Mouse (Mus musculus) heart, embryonic 15.5 days (tissue): ENCODE measurements around the gene Stk19. TPM values are rescaled to one million over a fixed set of nuclear protein-coding genes. Genes with fewer than 3 reads are reported as not detected.

Experiments used
- ATAC-seq: fragments of 200-750 bp; cut with Nextera tagmentation; replicated peaks from 2 replicates; pipeline ENCODE4 v1.8.0; 2017; ENCODE audit warnings: low read depth, moderate TSS enrichment; ENCODE audit not compliant: insufficient number of reproducible peaks, insufficient read depth, low FRiP score
- H3K27ac ChIP-seq: fragments of 300-500 bp; sonication (generic); 2 replicates; pipeline ENCODE4 v1.5.1; 2015; ENCODE audit warnings: mild to moderate bottlenecking, inconsistent platforms
- H3K27me3 ChIP-seq: fragments of 300-500 bp; sonication (generic); 2 replicates; pipeline ENCODE4 v1.6.1; 2015; ENCODE audit warnings: inconsistent platforms
- H3K36me3 ChIP-seq: fragments of 300-500 bp; sonication (generic); 2 replicates; pipeline ENCODE4 v1.6.1; 2015; ENCODE audit warnings: mild to moderate bottlenecking, inconsistent platforms
- H3K4me1 ChIP-seq: fragments of 300-500 bp; sonication (generic); replicated peaks from 2 replicates; pipeline ENCODE4 v1.6.1; 2015; ENCODE audit warnings: inconsistent platforms
- H3K4me2 ChIP-seq: fragments of 300-500 bp; sonication (generic); 2 replicates; pipeline ENCODE4 v1.6.1; 2015; ENCODE audit warnings: inconsistent platforms, mild to moderate bottlenecking, moderate library complexity
- H3K4me3 ChIP-seq: fragments of 300-500 bp; sonication (generic); 2 replicates; pipeline ENCODE4 v1.5.1; 2015; ENCODE audit warnings: mild to moderate bottlenecking, inconsistent platforms
- H3K9ac ChIP-seq: fragments of 300-500 bp; sonication (generic); 2 replicates; pipeline ENCODE4 v1.6.1; 2015; ENCODE audit warnings: mild to moderate bottlenecking, inconsistent platforms
- H3K9me3 ChIP-seq: fragments of 300-500 bp; sonication (generic); replicated peaks from 2 replicates; pipeline ENCODE4 v1.6.1; 2016; ENCODE audit warnings: inconsistent platforms
- WGBS: fragments of 180-500 bp; shearing (Covaris S2); methylation state at CpG from one replicate; pipeline ENCODE4 v1.1.7; 2015; ENCODE audit warnings: mixed read lengths; 5-methylcytosine and 5-hydroxymethylcytosine counted together
- polyA plus RNA-seq: library from polyadenylated mRNA; unstranded; fragments of >200 nt; fragmentation: Nextera tagmentation; extraction: Ambion mirVana; gene quantifications from 2 replicates; pipeline ENCODE4 v1.2.1, GENCODE M21; 2015

Stk19 gene
- polyA plus RNA-seq, 1 experiment from 2014 or later = 19.4 TPM

DNA sequence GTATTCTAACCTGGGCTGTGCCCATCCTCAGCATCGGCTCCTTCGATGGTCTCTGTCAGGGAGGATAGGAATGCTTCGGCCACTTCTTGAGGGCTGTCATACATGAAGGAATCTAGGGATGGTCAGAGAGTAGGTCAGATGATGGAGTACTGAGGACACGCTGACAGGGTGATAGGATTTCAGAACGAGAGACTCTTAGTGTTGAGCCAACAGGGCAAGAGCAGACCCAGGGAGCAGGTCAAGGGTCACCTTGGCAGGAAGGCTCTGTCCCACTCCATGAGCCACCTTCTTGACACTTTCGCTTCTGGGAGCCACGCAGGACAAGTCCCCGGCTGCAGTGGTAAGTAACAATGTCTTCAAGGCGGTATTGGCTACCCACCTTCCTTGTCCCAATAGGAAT is 23.8 kb upstream of the Stk19 start:
- H3K27me3 ChIP-seq = 0 out of 2 replicates have a peak, but pooled peaks cover 18% of the 10 kb centered on the region
- ATAC-seq = no peak
- no peaks in the 10 kb centered on the region; the same call in 1 of the 2 replicates for H3K36me3 ChIP-seq
- no peak overlapping the region for H3K4me2 ChIP-seq
- no peak overlapping the region for H3K27ac ChIP-seq
- no peaks in the 10 kb centered on the region for H3K4me1 ChIP-seq
- H3K9me3 ChIP-seq = no peaks in the 10 kb centered on the region
- 78% methylated on average over 9 of the region's 9 CpGs for WGBS
- H3K4me3 ChIP-seq = no peak overlapping the region
- no peak overlapping the region for H3K9ac ChIP-seq

DNA sequence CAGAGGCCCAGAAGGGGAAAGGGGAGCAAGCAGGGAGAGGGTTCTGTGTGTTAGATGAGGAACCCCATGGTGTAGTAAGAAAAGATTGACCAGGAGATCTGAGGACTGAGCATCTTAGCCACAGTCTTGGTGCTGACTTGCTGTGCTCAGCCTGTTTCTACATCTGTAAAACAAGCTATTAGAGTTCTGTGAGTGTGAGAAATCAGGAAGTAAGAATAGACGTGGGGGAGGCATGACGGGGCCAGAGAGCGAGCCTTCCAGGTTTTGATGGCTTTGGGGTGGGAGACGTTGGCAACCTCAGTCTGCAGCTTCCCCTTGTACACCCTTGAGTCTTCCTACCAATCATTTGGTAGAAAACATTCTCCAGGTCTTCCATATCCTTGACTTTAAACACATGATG is 21.9 kb upstream of the Stk19 start:
- Histone ChIP-seq H3K4me3 (no peak overlapping the region), H3K27me3 (0 out of 2 replicates have a peak, but pooled peaks cover 12% of the 10 kb centered on the region), H3K9me3 (no peaks in the 10 kb centered on the region), H3K4me2 (no peak overlapping the region), H3K4me1 (no peaks in the 10 kb centered on the region), H3K36me3 (peaks cover 16% of the 10 kb centered on the region), H3K27ac (no peak overlapping the region), H3K9ac (no peak overlapping the region)
- no peak for ATAC-seq
- WGBS = 70% methylated on average over 4 of the region's 4 CpGs

DNA sequence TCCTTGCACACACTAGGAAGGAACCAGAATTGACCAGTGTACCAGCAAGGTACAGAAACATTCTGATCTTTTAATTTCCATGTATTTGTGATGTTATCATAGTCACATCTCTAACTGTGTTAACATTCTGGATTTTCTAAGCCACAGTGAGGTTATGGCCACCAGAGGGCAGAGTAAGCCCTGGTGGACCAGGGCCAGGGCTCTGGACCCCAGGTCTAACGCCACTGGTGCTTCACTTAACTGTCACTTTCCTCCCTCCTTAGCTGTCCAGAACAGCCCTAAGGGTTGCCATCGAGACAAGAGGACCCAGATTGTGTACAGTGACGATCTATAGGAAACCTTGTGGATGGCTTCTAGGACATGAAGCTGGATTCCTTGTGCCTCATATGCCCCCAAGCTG is 19.1 kb upstream of the Stk19 start:
- H3K9ac ChIP-seq = no peak overlapping the region
- ATAC-seq = no peak
- no peak overlapping the region for H3K4me2 ChIP-seq
- no peaks in the 10 kb centered on the region for H3K9me3 ChIP-seq
- no peaks in the 10 kb centered on the region for H3K27me3 ChIP-seq
- no peak overlapping the region for H3K27ac ChIP-seq
- H3K4me1 ChIP-seq = peaks cover 10% of the 10 kb centered on the region
- H3K4me3 ChIP-seq = no peak overlapping the region
- 28% methylated on average over 3 of the region's 3 CpGs for WGBS
- peaks cover 24% of the 10 kb centered on the region for H3K36me3 ChIP-seq

DNA sequence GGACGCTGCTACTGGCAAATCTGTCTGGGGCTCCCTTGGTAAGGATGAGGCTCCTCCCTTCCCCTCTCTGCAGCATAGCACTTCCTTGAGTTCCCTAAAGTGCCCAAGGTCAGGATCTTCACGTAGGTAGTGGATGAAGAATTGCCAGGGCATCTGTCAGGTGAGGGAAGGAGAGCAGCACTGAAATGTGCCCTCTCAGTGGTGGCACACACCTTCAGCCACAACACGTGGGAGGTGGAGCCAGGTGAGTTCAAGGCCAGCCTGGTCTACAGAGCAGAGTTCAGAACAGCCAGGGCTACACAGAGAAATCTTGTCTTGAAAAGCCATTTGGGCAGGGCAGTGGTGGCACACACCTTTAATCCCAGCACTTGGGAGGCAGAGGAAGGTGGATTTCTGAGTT is 18.0 kb upstream of the Stk19 start:
- H3K36me3 ChIP-seq = peaks cover 24% of the 10 kb centered on the region
- no peak overlapping the region for H3K27ac ChIP-seq
- WGBS = 70% methylated on average over 3 of the region's 3 CpGs
- H3K4me2 ChIP-seq = no peak overlapping the region
- H3K4me3 ChIP-seq = no peak overlapping the region
- no peak for ATAC-seq
- H3K4me1 ChIP-seq = peaks cover 14% of the 10 kb centered on the region
- no peaks in the 10 kb centered on the region for H3K27me3 ChIP-seq
- H3K9ac ChIP-seq = no peak overlapping the region
- no peaks in the 10 kb centered on the region for H3K9me3 ChIP-seq

DNA sequence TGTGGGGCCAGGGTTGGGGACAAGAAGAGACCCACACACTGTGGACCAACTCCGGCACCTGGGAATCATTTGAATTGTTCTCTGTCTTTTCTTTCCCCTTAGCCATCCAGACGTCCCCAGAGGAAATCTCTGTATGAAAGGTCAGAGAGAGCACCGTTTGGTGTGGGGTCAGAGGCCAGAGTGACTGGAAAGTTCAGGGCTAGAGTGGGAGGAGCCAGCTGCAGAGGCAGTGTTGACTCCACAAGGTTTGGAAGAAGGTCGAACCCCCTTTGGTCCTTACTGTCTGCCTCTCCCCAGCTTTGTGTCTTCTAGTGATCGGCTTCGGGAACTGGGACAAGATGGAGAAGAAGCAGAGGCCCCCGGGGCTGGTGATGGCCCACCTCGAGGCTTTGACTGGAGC is 16.8 kb upstream of the Stk19 start:
- Histone ChIP-seq H3K27me3 (no peaks in the 10 kb centered on the region), H3K36me3 (peaks cover 24% of the 10 kb centered on the region), H3K9me3 (no peaks in the 10 kb centered on the region), H3K4me3 (no peak overlapping the region), H3K27ac (no peak overlapping the region), H3K4me1 (peaks cover 19% of the 10 kb centered on the region), H3K9ac (no peak overlapping the region), H3K4me2 (no peak overlapping the region)
- WGBS = 79% methylated on average over 8 of the region's 8 CpGs
- ATAC-seq = no peak

DNA sequence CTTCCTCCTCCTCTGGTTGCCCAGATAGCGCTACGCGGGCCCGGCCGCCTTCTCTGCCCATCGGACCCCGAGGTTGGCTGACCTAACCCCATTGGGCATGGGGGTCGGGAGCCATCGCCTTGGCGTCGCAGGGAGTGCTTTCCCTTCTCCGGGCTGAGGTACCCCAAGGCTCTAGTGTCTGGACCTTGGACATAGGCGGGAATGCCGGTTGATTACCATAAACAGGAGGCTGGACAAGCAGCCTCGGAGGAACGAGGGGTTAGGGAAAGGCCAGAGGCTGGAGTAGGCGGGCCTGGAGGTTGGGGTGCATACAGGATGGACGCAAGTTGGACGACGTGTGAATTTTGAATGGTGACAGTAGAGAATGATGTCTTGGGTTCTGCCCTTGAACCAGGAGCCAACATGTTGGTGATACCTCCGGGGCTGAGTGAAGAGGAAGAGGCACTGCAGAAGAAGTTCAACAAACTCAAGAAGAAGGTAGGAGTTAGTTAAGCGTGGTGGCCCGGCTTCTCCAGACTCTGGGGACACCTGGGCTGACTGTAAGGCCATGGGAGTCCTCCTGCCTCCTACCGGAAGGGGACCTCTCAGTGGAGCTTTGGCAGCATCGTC is 13.9 kb upstream of the Stk19 start:
- no peak for ATAC-seq
- Histone ChIP-seq H3K9ac (peak overlapping the region; percentile 94), H3K27me3 (no peaks in the 10 kb centered on the region), H3K36me3 (peaks cover 45% of the 10 kb centered on the region), H3K27ac (peak overlapping the region; percentile 60), H3K9me3 (no peaks in the 10 kb centered on the region), H3K4me2 (peak overlapping the region; percentile 98), H3K4me3 (peak overlapping the region; percentile 99), H3K4me1 (peaks cover 19% of the 10 kb centered on the region)
- WGBS = 2% methylated on average over 25 of the region's 25 CpGs

DNA sequence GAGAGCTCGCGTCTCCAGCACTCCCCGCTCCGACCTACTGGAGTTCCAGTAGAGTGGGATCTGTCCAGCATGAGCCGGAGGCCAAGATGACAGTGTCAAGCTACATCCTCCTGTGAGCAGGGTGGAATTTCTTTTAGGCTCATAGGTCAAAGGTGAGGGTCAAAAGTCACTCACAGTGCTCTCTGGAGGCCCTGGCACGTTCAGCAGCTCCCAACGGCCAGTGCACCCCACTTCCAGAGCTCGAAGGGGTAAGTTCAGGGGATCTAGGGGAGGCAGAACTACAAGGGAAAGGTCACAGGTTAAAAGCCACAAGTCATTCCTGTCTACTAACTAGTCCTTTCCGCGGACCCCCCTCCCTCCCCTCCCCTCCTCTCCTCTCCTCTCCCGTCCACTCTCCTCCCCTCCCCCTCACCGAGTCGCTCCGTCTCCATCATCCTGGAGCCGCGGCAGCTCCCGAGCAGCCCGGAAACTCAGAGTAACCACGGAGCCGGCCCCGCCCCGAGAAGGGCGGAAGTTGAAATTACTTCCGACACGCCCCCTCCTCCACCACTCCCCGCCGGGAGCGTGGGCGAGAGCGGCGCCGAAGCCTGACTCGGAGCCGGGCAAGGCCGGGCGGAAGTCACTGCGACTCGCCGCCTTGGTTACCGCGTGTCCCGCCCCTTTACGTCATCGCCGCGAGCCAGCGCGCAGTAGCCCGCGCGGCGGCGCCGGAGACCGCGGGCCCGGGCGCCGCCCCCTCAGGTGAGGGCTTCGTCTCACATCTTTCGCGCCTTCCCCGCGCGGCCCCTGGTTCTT is 13.2 kb upstream of the Stk19 start, which contains the start of the genes Skiv2l and Nelfe:
Gene Skiv2l (minus strand): TSS at position 489 of the 795 bp plus-strand sequence.
Gene Nelfe (plus strand): TSS at position 670 of the 795 bp plus-strand sequence.
- no peaks in the 10 kb centered on the region for H3K9me3 ChIP-seq
- peak within 1 kb of the TSS; percentile 99 for H3K4me3 ChIP-seq
- peak within 1 kb of the TSS; percentile 98 for H3K4me2 ChIP-seq
- peak within 1 kb of the TSS; percentile 60 for H3K27ac ChIP-seq
- no peaks in the 10 kb centered on the region for H3K27me3 ChIP-seq
- under 1% methylated on average over 60 of the region's 65 CpGs for WGBS
- peaks cover 41% of the 10 kb centered on the region for H3K36me3 ChIP-seq
- ATAC-seq = peak; percentile 98
- H3K4me1 ChIP-seq = peaks cover 19% of the 10 kb centered on the region
- H3K9ac ChIP-seq = peak within 1 kb of the TSS; percentile 94

DNA sequence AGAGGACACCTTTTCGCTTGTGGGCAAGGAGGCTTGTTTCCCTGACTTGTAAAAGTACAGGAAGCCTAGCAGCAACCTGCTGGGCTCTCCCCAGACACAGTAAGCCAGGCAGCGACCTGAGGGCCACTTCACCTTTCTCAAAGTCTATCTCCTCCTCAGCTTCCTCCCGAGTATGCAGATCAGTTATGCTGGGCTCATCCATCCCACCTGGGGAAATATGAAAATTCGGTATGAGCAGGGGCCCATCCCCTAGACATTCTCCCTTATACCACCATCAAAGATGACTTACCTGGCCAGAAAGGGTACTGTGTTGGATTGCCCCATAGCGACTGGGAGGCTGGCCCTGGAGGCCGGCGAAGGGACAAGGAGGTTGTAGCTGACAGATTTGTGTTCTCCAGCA is 10.9 kb upstream of the Stk19 start:
- Histone ChIP-seq H3K36me3 (peaks cover 39% of the 10 kb centered on the region), H3K4me2 (no peak overlapping the region), H3K9ac (no peak overlapping the region), H3K4me1 (peaks cover 19% of the 10 kb centered on the region), H3K4me3 (no peak overlapping the region), H3K27ac (no peak overlapping the region), H3K9me3 (no peaks in the 10 kb centered on the region), H3K27me3 (no peaks in the 10 kb centered on the region)
- ATAC-seq = no peak
- 88% methylated on average over 7 of the region's 7 CpGs for WGBS

DNA sequence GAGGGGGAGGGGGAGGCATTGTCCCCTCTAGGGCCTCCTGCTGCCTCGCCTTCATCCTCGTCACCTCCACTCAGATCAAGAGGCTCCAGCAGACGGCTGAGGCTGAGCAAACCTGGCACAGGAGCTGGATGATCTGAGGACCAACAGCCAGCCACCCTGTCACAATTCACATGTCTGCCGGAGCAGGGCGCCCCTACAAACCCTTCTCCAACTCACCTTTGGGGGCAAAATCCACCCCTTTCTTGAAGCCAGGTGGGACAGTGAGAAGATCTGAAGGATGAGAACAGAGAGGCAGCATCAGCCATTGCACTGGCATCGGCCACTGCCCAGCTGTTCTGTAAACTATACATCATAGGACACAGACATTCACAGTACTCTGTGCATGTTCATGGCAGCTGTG is 10.4 kb upstream of the Stk19 start:
- Histone ChIP-seq H3K27me3 (no peaks in the 10 kb centered on the region), H3K27ac (no peak overlapping the region), H3K4me3 (no peak overlapping the region), H3K9me3 (no peaks in the 10 kb centered on the region), H3K9ac (no peak overlapping the region), H3K36me3 (peaks cover 43% of the 10 kb centered on the region), H3K4me2 (no peak overlapping the region), H3K4me1 (peaks cover 19% of the 10 kb centered on the region)
- WGBS = 89% methylated on average over 6 of the region's 6 CpGs
- no peak for ATAC-seq

DNA sequence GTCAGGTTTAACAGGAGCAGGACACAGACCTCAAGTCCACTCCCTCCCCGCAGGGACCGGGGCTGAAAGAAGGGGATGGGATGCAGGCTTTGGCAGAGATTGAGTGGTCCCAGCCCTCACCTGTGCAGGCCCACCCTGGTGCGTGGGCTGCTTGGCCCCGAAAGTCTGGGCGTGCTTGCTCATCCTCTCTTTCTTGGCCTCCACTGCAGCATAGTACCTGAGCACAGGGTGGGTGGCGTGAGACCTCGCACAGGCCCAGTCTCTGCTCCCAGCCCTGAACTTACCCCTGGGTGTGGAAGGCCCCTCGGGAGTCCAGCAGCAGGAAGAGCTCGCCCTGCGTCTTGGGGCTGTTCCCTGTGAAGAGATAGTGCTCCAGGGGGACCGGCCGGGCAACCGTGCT is 8.1 kb upstream of the Stk19 start:
- H3K4me3 ChIP-seq = no peak overlapping the region
- H3K9ac ChIP-seq = no peak overlapping the region
- ATAC-seq = no peak
- H3K4me1 ChIP-seq = peaks cover 5% of the 10 kb centered on the region
- no peak overlapping the region for H3K27ac ChIP-seq
- H3K4me2 ChIP-seq = no peak overlapping the region
- H3K36me3 ChIP-seq = peaks cover 65% of the 10 kb centered on the region
- no peaks in the 10 kb centered on the region for H3K9me3 ChIP-seq
- 91% methylated on average over 13 of the region's 13 CpGs for WGBS
- no peaks in the 10 kb centered on the region for H3K27me3 ChIP-seq

DNA sequence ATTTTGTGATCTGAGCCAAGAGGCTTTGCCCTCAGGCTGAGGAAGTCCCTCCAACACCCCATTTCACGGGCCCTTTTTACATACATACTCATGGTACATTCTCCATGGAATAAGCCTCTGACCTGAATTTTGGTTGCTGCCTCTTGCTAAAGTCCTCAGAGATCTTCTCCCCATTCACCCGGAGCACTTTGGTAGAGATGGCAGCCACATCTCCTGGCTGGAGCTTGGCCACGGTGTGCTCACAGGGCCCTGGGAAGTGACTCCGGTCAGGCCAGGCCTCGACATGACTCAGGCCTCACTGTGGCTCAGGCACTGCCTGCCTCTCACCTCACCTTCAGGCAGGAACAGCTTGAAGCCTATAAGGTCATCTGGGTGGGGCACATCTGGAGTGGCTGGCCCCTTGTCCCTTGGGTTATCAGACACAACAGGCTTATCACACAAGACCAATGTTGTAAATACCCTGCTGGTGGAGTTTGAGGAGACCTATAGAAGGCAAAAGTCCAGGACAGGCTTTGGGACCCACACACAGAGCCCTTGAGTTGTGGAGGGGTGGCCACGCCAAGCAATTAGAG is 4.1 kb upstream of the Stk19 start:
- Histone ChIP-seq H3K4me2 (no peak overlapping the region), H3K27me3 (no peaks in the 10 kb centered on the region), H3K36me3 (peaks cover 56% of the 10 kb centered on the region), H3K4me3 (no peak overlapping the region), H3K9me3 (no peaks in the 10 kb centered on the region), H3K9ac (no peak overlapping the region), H3K4me1 (peaks cover 16% of the 10 kb centered on the region), H3K27ac (no peak overlapping the region)
- 88% methylated on average over 6 of the region's 6 CpGs for WGBS
- no peak for ATAC-seq
